Mouse (Mus musculus) C2C12 (cell line): ENCODE data around the gene Ptpn5.

Experiments
- CTCF ChIP-seq: IDR thresholded peaks from one replicate; pipeline ENCODE4 v1.5.1; 2011; ENCODE audit not compliant: control insufficient read depth, insufficient read depth, insufficient read length
- MAX ChIP-seq: IDR thresholded peaks from one replicate; pipeline ENCODE4 v1.6.1; 2011; ENCODE audit warnings: mild to moderate bottlenecking, control low read depth
- MYOG ChIP-seq: IDR thresholded peaks from one replicate; pipeline ENCODE4 v1.6.1; 2011; ENCODE audit not compliant: control insufficient read depth, insufficient read length; ENCODE audit errors: extremely low read depth
- USF1 ChIP-seq: IDR thresholded peaks from one replicate; pipeline ENCODE4 v1.6.1; 2011; ENCODE audit warnings: low read depth, mild to moderate bottlenecking, control low read depth, moderate library complexity

GRCm38 (mm10) chr7:47150420-47151061 is 17.1 kb upstream of the Ptpn5 start:
- TF ChIP-seq CTCF, result peak; percentile 31
- TF ChIP-seq MAX, result no peak
- TF ChIP-seq USF1, result no peak
- TF ChIP-seq MYOG, result no peak
